Mouse (Mus musculus) spleen, embryonic (tissue): ENCODE measurements around the gene Olfr918.

Experiments used
- CTCF ChIA-PET: fragments of 350-600 bp; sonication (Branson Sonifier 250); formaldehyde crosslinking; loops from one replicate; lab custom pipeline; 2022; lab: Charles Lee

Gene Olfr918

DNA sequence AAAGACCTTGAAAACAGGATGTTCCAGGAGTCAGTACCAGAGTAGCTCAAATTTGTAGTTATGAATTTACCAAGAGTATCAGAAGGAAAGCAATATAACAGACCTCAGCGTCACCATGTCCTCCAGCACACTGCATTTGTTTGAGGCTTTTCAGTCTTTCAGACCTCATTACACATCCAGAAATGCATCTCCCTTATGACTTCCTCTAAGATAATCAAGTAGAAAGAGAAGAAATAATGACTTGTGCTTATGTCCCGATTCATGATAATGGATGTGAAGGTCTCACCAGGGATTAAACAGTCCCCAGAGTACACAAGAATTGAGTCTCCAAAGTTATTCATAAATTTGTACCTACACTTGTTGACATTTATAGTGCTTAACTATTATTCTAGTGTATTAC, at the start of gene Olfr918:
Gene Olfr918, minus strand, starts transcription at position 101 of the 400 bp plus-strand sequence.
- CTCF ChIA-PET: no interaction called here

DNA sequence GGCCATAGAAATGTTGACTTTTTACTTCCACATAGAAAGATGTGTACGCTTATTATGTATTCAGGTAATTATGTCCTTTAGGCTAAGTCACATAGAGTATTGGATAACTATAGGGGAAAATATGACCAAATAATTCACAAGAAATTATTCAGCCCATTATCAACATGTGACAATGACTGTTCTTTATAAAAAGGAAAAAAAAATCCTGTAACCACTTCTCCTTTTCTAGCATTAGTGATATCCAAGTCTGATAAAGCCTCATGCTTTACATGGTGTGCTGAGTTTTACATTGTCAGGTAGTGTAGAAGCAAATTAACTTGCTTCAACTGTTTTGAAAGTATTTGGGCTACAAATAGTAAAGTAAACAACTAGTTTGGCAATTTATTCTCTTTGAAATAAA, 49.6 kb upstream of the Olfr918 start:
- CTCF ChIA-PET: no interaction called here

DNA sequence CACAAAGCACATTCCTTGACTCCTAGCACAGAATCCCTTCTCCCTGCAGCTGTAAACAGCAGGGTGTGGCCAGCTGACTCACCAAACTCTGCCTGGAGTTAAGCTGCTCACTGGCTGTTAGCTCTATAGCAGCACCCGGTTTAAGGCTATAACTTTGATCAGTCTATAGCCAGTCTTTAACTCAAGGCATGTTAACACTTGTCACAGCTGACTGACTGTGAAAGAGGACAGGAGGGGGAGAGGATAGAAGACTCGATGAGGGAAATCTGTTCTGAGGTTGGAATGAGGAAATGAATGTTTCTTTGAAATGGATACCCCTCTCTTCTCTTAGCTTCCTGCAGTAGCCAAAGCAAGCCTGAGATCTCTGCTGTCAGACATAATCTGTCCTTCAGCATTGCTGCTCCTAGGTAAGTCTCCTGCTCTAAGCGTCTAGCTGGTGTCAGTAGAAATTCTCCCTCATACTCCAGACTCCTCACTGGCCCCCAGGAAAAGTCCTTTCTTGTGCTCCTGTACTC, 44.6 kb upstream of the Olfr918 start:
- CTCF ChIA-PET: no interaction called here

DNA sequence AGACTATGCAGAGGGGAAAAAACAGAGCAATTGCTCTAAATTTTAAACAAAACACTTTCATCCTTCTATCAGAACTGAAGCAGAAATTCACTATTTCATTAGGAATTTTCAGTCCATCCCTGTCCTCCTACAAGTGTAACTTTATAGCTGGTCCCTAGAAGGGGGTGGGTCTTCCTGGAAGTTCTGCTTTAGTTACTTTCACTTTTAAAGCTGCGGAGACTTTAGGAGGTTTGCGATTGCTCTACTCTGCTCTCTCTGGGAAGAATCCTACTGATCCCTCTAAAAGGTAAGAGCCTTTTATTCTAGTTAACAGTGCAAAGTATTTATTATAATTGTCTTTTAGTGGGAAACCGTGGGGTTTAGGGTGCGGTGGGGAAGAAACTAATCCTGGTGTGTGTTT, 43.7 kb upstream of the Olfr918 start, which contains the start of gene Vwa5a:
Gene Vwa5a, plus strand, starts transcription at position 167 of the 400 bp plus-strand sequence.
- CTCF ChIA-PET: no interaction called here

DNA sequence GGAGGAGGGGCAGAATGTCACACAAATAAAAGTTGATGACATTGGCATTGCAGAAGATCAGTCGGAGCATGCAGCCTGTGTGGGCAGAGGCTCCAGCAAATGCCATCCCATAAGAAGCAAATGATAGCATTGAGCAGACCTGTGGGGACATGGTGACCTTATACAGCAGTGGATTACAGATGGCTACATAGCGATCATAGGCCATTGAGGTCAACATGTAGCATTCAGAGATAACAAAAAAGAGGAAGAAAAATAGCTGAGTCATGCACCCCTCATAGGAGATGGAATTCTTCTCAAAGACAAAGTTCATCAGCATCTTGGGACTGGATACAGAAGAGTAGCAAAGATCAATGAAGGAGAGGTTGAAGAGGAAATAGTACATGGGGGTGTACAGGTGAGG, 1.5 kb downstream of the Olfr918 start:
- CTCF ChIA-PET: no interaction called here

DNA sequence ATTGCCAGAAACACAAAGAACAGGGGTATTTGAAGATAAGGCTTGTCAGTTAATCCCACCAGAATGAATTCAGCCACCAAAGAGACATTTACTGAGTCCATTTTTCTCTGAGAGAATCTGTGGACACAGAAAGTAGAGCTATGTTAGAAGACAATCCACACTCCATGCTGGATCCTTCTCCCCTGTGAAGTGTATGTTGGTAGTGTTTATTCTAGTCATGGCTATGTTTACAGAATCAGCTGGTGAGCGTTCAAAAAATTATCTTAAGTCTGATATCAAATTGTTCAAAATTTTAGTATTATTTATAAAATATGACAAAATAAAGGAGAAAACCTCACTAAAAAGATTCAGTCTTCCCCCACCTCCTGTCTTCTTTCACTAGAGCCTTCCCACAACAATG, 8.7 kb downstream of the Olfr918 start, which contains the start of gene Olfr917:
Gene Olfr917, minus strand, starts transcription at position 101 of the 400 bp plus-strand sequence.
- CTCF ChIA-PET: no interaction called here

DNA sequence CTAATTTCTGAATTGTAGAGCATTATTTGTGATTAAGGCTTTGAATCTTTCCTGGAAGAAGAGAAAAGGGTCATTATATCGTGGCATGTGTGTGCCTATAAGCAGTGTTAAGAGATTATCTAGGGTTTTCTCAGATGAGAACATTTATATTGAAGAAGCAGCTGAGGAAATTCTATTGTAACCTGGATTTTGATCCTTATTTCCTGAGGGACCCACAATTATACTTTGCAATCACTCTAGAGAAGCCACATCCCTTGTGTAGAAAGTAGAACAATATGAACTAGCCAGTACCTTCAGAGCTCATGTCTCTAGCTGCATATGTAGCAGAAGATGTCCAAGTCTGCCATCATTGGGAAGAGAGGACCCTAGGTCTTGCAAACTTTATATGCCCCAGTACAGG, 14.6 kb downstream of the Olfr918 start, which contains the start of gene Olfr916:
Gene Olfr916, minus strand, starts transcription at position 101 of the 400 bp plus-strand sequence.
- CTCF ChIA-PET: no interaction called here

DNA sequence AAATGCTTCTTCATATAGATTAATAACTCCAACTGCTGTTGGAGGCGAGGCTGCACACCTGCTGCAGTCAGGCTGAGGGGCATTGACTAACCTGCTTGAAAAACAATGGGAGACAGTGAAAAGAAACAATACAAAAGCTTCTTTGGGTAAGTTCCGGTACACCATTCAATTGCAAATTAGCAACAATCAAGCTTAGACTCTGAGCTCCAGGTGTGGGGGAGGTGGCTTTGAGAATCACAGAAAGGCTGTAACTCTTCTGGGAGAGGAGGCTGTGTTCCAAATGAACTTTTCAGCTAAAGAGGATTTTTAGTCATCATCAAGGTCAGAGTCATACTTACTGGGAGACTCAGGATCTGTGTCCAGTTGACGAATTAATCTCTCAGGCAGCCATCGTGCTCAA, 42.0 kb downstream of the Olfr918 start:
- CTCF ChIA-PET: no interaction called here
